ENCODE assay signal across 14 mouse cellular contexts in genomic region chr9:58115297-58115925, GRCm38 (mm10). TPM values are rescaled to one million over a fixed set of nuclear protein-coding genes. Genes with fewer than 3 reads are reported as not detected.
DNase-seq lines count a peak whose midpoint lies in the region; ATAC-seq and TF ChIP-seq lines count a peak whose summit lies in the region.
"Had no signal": no experiment of that assay in that cellular context is flagged by ENCODE, and none has a peak within 500 bp of the region (broad histone marks: within the 10 kb centered on the region; RNA-seq: fewer than 3 reads in every experiment).

No protein-coding gene starts in this region.

- WGBS in hindbrain, embryonic 10.5 days = 24% methylated on average over 7 of the region's 7 CpGs
- 27% methylated on average over 7 of the region's 7 CpGs for WGBS in limb, embryonic 13.5 days

- peak overlapping the region; percentile 96 for H3K27ac ChIP-seq in layer of hippocampus, adult 2 months
- H3K27ac ChIP-seq in hindbrain, embryonic 10.5 days = peak overlapping the region; percentile 88
- peak overlapping the region; percentile 82 for H3K27ac ChIP-seq in limb, embryonic 13.5 days

- no peak for DNase-seq in layer of hippocampus, adult 2 months (ENCODE audit: low spot score in 2 of 2)
- DNase-seq in layer of hippocampus, adult 8-10 months (ENCODE audit: low spot score in 2 of 2) = no peak
- no peak for DNase-seq in hindbrain, embryonic 10.5 days (ENCODE audit: low spot score)
- DNase-seq in c-Kit-positive CD71-positive TER-119-positive erythroid progenitor cells, embryonic 14.5 days (ENCODE audit: low spot score) = no peak
- no peak for DNase-seq in embryo, embryonic 9.5 days (ENCODE audit: extremely low spot score)
- DNase-seq in cerebellum, postnatal 4 days (ENCODE audit: low spot score in 2 of 2) = no peak
- DNase-seq: B cell, adult 2 months; cerebellum, adult 2 months; liver; lung, postnatal 10 days had no signal

- peaks cover 78% of the 10 kb centered on the region for H3K4me1 ChIP-seq in hindbrain, embryonic 10.5 days (replicated peaks)
- peaks cover 61% of the 10 kb centered on the region for H3K4me1 ChIP-seq in limb, embryonic 13.5 days

- no peak for ATAC-seq in limb, embryonic 13.5 days (ENCODE audit: low FRiP score, low read depth)
- no peak for ATAC-seq in granulocyte monocyte progenitor cell, adult 5-6 weeks (replicated peaks; ENCODE audit: poor library complexity, severe bottlenecking)

- H3K9me3 ChIP-seq in hindbrain, embryonic 10.5 days = no peaks in the 10 kb centered on the region
- no peaks in the 10 kb centered on the region for H3K9me3 ChIP-seq in limb, embryonic 13.5 days
- H3K9me3 ChIP-seq: heart, embryonic 12.5 days had no signal

- no peak overlapping the region for H3K4me3 ChIP-seq in layer of hippocampus, adult 2 months
- no peak overlapping the region for H3K4me3 ChIP-seq in hindbrain, embryonic 10.5 days
- H3K4me3 ChIP-seq in limb, embryonic 13.5 days = no peak overlapping the region
- H3K4me3 ChIP-seq: heart, embryonic 12.5 days had no signal

- peaks cover 66% of the 10 kb centered on the region for H3K27me3 ChIP-seq in hindbrain, embryonic 10.5 days (ENCODE audit: insufficient read depth, poor library complexity, severe bottlenecking)
- no peaks in the 10 kb centered on the region for H3K27me3 ChIP-seq in limb, embryonic 13.5 days

- no peaks in the 10 kb centered on the region for H3K36me3 ChIP-seq in hindbrain, embryonic 10.5 days
- no peaks in the 10 kb centered on the region for H3K36me3 ChIP-seq in limb, embryonic 13.5 days
- H3K36me3 ChIP-seq: heart, embryonic 12.5 days had no signal

- H3K9ac ChIP-seq in limb, embryonic 13.5 days = no peak overlapping the region
- H3K9ac ChIP-seq: heart, embryonic 12.5 days had no signal

- no peak for TF ChIP-seq CTCF in layer of hippocampus, adult 2 months (conservative IDR thresholded peaks at IDR 0.05)

- no peak overlapping the region for H3K4me2 ChIP-seq in limb, embryonic 13.5 days (replicated peaks)
- H3K4me2 ChIP-seq: heart, embryonic 12.5 days had no signal

RNA-seq across cellular contexts. Expression of gene Ccdc33, which starts 3.2 kb away (rescaled TPM):
- under 1 TPM; 0.29 to 0.49 TPM for total RNA-seq in layer of hippocampus, adult 2 months (2021)
- total RNA-seq in layer of hippocampus, adult 8-10 months (2022) = 1 to 10 TPM in 3 of 4 experiments, under 1 TPM in 1; 0.87 to 2.0 (median 1.3) TPM
- 0.90 and 0.99 TPM in 2 replicates for polyA plus RNA-seq in hindbrain, embryonic 10.5 days (2016; fragmentation: Nextera tagmentation; extraction: Ambion mirVana)
- polyA plus RNA-seq in limb, embryonic 13.5 days (2015; fragmentation: Nextera tagmentation; extraction: Ambion mirVana) = 0.15 and 0.20 TPM in 2 replicates
- total RNA-seq in granulocyte monocyte progenitor cell, adult 5-6 weeks (2014; fragmentation: Nextera tagmentation) = not detected in 2 replicates
- total RNA-seq in granulocyte monocyte progenitor cell, adult 5-6 weeks (2017) = not detected in 2 replicates
- total RNA-seq: MEL had no signal
- polyA plus RNA-seq: heart, embryonic 12.5 days had no signal

RNA-seq across cellular contexts. Expression of gene Stra6, which starts 51.8 kb away (rescaled TPM):
- 10 to 100 TPM; 17.1 to 17.7 TPM for total RNA-seq in layer of hippocampus, adult 2 months (2021)
- total RNA-seq in layer of hippocampus, adult 8-10 months (2022) = 10 to 100 TPM; 17.0 to 22.6 (median 18.2) TPM
- 11.2 and 15.8 TPM in 2 replicates for polyA plus RNA-seq in hindbrain, embryonic 10.5 days (2016; fragmentation: Nextera tagmentation; extraction: Ambion mirVana)
- 25.3 and 29.9 TPM in 2 replicates for polyA plus RNA-seq in limb, embryonic 13.5 days (2015; fragmentation: Nextera tagmentation; extraction: Ambion mirVana)
- total RNA-seq in granulocyte monocyte progenitor cell, adult 5-6 weeks (2014; fragmentation: Nextera tagmentation) = not detected in 2 replicates
- not detected in 2 replicates for total RNA-seq in granulocyte monocyte progenitor cell, adult 5-6 weeks (2017)
- total RNA-seq: MEL had no signal

Comparison
In these comparisons a context has a peak if more than half of its experiments do, and no peak if none do; other contexts are left out.
1. RNA of gene Stra6, which starts 51.8 kb away (total RNA-seq): 17.0 to 22.6 TPM in layer of hippocampus, adult 8-10 months and 17.1 to 17.7 TPM in layer of hippocampus, adult 2 months; not detected in granulocyte monocyte progenitor cell, adult 5-6 weeks; every median in the first group is over 10 times any median in the second.
2. Peak in every context shown above with its lines, with median percentiles within 50 percentile points of each other: H3K27ac ChIP-seq.